Mouse (Mus musculus) embryo, embryonic 10 days (tissue): Measurements from ENCODE around the gene Izumo4.

Experiments used
- DNase-seq: peaks from one replicate; pipeline ENCODE4 v3.0.0-alpha.2; 2015; ENCODE audit warnings: low spot score

The Izumo4 gene

DNA sequence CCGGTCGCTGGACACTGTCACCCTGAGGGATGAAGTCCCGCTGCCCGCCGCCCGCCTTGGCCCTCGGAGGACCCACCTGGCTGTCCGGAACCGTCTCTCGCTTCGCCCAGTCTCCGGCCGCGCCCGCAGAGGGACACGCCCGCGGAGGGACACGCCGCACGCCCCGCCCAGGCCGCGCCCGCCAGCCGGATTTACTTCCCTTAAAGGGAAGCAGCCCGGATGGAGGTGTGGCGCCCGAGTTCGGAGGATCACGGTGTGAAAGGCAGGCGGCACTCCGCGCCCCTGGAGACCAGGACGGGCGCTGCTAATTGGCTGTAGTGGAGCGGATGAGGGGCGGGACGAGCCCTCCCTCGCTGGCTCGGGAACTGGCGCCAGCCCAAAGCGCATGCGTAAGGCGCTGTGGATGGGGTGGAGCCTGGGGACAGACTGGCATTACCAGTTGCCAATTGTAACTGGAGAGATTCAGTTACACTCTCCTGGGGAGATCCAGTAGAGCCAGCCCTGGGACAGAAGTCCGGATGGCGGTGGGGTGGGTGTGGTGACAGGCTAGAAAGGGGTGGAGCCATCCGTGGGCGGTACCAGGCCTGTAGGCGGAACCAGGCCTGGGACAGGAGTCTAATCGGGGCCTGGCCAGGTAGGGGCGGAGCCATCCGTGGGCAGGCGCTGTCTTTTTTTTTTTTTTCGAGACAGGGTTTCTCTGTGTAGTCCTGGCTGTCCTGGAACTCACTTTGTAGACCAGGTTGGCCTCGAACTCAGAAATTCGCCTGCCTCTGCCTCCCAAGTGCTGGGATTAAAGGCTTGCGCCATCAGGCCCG lies at the start of gene Izumo4, which contains the start of gene Mob3a:
TSS of gene Izumo4 (plus strand) at position 464 of the 815 bp plus-strand sequence.
TSS of gene Mob3a (minus strand) at position 257 of the 815 bp plus-strand sequence.
- DNase-seq = peak; percentile 99

DNA sequence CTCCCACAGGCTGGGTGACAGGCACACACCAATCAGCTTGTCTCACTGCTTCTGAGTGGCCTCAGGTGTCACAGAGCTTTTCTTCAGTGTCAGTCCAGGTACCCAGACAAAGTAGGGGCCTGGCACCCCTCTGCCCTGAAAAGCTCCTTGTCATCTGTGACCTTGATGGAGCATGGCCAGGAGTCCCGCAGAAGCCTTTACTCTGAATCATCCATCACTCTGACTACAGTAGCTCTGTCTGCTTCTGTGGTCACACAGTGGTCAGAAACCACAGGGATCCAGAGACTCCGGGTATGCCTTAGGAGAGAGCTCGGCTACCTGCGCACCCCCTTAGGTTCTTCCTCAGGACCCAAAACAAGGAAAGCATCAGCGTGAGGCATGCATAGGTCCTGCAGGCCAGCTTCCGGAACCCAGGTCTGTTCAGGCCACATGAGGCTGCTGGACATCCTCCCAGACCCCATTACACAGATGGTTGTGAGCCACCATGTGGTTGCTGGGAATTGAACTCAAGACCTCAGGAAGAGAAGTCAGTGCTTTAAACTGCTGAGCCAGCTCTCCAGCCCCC lies 48.7 kb upstream of the Izumo4 start:
- no peak for DNase-seq

DNA sequence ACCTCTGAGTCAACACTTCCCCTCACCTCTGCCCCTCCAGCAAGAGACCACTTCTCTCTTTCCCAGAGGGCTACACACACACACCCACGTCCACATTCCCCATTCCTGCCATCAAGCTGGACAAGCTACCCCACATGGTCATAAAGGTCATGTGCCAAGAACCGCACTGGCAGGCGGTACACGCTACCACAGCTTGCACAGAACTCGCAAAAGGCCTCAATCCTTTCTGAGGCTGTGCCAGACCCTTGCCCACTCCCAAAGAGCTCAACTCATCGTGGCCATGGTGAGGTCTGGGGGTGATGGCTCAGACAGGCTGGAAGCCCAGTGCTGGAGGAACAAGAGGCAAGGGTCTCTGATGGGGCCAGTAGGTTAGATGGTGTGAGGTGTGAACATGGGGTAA lies 47.1 kb upstream of the Izumo4 start:
- DNase-seq = no peak

DNA sequence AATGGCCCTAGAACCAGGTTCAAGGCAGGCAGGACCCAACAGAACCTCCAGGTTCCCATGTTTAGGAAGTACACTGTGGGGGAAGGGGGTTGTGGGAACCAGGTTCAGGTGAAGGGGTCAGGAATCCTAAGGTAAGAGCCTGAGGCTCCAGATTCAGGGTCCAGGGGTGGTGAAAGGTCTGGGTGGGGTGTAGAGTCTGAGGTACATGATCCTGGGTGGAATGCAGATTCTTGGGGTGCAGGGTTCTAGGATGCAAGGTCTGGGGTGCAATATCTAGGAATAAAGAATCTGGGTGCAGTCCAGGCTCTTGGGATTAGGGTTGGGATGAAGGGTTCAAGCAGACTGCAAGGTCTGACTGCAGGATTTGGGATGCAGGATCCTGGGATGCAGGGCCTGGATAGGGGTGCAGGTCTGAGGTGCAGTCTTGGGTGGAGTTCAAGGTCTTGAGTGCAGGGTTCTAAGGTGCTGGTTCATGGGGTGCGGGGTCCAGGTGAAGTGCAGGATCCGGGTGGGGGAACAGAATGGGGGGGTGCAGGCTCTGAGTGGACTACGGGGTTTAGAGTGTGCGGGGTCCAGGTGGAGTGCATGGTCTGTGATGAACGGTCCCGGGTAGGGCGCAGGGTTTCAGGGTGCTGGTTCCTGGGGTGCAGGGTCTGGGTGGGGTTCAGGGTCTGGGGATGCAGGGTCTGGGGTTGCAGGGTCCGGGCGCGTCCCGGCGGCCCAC lies 46.4 kb upstream of the Izumo4 start:
- no peak for DNase-seq

DNA sequence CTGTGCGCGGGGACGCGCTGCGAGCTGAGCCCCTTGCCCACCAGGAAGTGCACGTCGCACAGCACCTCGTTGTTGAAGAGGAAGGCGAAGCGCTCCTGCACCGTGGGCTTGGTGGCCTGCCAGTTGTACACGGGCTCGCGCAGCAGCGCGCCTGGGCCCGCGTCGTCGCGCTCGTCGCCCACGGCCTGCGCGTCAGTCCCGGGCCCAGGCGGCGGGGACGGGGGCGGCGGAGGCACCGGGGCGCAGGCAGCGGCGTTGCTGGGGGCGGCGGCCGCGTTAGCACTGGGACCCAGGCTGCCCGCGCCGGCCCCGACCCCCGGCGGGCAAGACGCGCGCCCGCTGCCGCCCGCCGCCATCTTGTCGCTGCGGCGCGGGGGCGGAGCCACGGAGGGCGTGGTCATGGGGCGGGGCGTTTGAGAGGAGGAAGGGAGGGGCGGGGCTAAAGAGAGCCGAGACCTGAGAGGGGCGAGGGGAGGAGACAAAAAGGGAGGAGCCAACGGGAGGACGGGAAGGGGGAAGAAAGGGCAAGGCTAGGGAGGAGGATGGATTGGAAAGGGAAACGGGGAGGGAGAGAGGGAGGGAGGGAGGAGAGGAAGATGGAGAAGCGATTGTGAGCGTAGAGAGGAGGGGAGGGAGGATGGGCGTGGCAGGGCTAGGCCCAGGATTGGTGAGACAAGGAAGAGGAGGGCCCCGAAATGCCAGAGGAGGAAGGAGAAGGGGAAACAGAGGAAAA lies 45.7 kb upstream of the Izumo4 start:
- DNase-seq = peak; percentile 98

DNA sequence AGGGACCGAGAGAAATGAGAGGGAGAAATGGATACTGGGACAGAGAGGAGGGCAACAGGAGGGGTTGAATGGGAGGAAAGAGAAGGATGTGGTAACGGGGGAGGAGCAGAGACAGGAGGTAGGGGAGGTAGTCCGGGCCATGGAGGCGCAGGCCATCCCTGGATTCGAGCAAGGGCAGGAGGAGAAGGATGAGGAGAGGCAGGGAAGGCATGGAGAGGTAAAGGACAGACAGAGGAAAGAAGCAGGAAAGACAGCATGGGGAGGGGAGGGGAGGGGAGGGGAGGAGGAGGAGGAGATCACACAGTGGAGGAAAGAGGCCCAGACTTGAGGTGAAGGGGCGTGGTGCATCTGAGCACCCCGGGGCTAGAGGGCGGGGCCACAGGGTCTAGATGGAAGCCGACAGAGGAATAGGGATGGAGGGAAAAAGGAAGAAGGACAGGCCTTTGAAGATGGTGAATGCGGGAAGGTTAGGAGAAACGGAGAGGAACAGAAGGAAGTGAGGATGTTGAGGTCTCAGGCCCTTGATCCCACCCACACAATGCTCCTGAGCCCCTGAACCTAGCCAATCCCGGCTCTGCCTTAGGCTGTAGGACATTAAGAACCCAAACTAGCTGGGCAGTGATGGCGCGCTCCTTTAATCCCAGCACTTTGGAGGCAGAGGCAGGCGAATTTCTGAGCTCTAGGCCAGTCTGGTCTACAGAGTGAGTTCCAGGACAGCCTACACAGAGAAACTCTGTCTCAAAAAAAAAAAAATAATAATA lies 44.9 kb upstream of the Izumo4 start, which contains the start of gene Btbd2:
TSS of gene Btbd2 (minus strand) at position 209 of the 761 bp plus-strand sequence.
- DNase-seq = no peak

DNA sequence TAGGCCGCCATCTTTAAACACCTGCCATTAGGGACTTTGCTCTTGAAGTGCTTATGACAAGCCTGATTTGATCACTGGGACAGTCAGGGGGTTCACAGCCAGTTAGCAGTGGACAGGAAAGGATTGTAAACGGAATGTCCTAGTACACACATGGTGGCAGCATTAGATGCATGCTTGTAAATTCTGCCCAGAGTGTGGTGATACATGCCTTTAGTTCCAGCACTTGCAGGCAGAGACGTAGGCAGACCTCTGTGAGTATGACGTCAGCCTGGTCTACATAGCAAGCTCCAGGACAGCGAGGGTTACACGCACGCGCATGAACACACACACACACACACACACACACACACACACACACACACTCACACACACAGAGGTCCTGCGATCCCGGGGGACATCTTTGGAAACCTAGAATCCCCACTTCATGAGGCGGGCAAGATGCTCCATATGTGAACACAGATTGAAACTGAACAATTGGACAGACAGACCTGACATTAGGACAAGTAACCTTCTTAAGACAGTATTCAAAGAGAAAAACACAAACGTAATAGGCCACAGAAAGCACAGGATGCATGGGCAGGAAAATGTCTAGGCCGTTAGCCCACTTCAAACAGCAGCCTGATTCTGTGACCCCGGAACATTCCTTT lies 43.7 kb upstream of the Izumo4 start:
- no peak for DNase-seq

DNA sequence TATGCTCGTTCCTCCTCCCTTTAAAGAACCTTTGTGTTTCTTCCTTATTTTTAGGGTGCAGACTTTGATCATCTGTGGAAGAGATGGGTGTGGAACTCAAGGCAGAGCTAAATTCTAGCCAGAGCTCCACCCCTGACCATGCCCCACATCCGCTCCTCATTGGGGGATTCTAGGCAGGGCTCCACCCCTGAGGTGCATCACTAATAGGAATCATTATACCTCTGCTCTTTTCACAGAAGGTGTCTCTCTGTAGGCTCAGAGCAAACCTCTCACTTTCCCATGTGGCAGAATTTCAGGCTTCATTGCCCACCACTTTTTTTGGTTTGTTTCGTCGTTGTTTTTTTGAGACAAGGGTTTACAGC lies 43.2 kb upstream of the Izumo4 start:
- DNase-seq = no peak

DNA sequence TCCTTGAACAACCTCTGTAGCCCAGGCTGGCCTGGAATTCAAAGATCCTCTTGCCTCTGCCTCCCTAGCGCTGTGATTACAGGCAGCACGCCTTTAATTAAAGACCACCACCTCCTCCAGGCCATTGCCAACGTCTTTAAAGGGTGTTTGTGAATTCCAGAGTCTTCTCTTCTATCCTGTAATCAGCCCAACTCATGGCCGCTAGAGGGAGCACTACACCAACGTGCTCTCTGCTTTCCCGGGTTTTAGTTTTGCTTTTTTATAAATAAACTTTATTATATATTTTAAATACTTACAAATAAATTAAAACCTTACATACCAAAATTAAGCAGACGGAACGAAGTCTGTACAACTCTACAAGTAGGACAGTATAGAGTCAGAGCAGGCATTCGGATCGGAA lies 42.8 kb upstream of the Izumo4 start:
- peak; percentile 86 for DNase-seq

DNA sequence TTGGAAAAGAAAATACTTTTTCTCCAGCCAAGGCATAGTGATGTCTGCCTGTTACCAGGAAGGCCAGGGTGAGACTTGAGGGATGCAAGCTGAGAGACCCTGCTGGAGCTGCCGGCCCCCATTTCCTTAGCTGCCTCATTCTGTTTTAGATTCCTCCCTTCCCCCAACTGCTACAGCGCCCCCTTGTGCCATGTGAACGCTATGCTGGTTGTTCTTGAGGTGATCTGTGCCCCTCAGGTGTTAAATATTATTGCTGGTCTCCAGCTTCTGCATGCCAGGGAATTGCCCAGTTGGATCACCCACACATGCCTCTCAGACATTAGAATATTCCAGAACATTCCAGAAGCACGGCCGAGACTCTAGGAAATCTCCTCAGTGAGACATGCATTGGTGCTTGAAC lies 40.8 kb upstream of the Izumo4 start:
- peak; percentile 69 for DNase-seq

DNA sequence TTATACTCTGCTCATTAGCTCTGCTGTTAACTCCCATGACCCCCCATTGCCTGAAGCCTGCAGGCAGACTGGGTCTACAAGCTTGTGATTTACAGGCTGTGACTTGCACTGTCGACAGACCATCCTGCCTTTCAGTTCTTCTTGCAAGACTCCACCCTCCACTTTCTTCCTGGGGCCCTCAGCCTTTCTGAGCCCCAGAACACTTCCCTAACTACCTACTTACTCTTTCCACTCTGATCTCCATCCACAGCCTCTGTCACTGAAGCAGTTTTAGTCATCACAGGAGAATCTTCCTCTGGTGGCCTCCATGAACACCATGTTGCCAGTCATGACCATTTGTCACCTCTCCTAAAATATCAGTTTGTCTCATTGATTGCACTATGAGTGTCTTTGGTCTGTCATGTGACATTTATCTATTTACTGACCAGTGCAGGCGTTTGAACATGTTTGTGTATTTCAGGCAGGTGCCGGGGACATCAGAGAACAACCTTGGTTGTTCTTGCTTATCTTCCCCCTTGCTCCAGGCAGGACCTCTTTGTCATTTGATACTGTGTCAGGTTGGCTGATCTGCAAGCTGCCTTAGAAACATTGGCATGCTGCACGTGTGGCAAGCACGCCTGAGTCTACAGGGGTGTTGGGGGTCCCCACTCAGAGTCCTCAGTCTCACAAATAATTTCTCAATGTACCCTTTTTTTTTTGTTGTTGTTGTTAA lies 38.3 kb upstream of the Izumo4 start:
- no peak for DNase-seq

DNA sequence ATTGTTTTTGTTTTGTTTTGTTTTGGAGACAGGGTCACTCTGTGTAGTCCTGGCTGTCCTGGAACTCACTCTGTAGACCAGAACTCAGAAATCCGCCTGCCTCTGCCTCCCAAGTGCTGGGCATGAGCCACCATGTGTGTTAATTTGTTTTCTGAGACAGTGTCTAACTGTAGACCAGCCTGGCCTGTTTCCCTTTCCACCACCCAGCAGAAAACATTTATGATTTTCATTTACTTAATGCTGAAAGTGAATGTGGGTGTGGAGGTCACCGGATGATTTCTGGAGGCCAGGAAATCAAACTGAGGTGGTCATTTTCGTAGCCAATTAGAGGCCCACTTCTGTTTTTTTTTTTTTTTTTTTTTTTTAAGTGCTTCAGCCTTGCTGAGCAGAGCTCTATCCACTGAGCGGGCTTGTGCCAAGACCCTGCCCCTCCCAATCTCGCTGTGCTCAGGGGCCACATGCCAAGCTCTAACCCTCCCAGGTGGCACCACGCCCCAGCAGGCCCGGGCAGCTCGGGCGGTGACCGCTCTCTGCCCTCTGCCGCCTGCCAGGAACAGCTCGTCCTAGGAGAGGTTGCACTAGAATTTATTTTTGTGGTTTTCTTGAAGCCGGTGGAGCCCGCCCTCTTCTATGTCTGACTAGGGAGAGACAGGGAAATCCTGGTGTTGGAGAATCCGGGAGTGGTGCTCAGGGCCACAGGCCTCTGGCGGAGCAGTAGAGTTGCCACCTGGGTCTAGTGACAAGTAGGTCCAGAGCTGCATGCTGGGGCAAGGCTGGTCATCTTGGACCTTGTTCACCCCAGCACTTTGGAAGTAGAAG lies 37.6 kb upstream of the Izumo4 start:
- DNase-seq = peak; percentile 44

DNA sequence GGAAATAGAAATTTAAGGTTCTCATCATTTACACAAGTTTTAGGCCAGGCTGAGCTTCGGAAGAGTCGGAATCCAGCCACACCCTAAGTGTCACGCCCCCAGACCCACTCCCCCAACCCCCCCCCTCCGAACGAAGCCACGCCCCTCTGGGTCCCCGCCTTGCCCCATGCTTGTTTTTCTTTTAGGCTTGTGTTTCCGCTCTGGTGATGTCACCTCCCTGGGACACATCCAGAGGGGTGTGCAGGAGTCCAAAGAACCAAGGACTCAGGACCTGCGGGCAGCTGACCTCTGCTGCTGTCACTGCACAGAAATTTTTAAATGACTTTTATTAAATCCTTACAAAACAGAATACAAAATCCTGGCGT lies 37.0 kb upstream of the Izumo4 start:
- DNase-seq = peak; percentile 52

DNA sequence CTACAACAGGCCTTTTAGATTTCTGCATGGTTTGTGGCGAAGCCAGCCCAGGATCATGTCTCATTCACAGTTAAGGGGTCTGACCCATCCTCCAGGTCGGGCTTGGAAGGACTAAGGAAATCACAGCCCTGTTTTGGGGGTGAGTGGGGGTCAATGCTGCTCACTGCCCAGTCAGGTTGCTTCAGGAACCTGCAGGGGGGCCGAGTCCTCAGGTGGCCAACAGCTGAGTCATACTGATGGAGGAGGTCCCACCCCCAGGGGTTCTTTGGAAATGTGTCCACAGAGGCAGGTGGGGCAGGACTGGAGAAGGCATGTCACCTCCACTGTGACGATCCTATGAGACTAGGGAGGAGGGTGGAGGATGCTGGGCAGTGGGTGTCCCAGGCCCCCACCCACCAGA lies 36.5 kb upstream of the Izumo4 start:
- no peak for DNase-seq

DNA sequence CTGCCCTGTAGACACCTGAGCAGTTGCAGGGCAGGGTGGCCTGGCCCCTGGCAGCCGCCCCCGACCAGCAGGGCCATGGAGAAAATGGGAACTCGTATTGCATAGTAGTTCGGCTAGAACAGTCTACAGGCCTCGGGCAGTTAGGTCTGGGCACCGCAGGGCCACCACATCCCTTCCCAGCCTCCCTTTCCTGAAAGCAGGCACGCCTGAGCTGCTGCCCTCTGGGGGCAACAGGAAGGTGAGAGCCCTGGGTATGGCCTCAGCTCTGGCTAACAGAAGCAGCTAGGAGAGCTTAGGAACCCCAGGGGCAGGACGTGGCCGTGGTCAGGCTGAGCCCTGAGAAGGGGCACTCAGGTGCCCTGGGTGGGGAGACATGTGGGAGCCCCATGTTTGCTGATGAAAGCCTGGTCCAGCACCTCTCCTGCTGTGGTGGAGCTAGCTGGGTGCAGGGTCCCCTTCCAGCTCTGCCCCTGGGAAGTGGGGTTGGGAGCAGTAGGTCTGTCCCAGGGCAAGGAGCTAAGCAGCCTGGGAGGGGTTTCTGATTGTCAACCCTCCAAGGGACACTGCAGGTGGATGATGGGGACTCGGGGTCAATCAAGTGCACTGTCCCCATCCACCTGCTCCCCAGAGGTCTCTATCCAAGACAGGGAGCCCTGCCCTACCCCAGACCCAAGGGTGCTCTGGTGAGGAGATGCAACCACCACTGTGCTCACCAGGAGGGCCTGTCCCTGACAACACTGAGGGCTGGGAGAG lies 35.8 kb upstream of the Izumo4 start:
- DNase-seq = no peak

DNA sequence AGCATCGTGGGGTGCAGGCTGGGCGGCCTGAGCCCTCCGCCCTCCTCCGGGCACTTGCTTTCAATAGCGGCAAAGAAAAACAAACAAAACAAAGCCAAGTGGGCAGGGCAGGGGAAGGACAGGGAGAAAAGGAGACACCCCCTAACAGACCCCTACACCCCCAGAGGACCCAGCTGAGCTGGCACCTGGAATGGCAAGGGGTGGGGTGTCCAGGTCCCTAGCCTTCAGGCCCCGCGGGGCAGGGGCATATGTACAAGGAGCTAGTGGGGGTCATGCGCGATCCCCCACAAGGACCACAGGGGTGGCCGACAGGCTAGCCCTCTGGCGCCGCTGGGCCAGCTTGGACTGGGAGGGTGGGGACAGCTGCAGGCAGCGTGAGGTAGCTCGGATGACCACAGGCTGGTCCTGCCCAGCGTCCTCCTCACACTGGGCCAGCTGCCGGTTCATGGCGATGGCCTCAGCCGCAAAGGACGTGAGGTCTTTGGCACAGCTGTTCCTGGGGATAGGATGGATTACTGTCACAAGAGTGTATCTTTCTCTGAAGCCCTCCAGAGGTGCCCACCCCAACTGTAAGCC lies 35.1 kb upstream of the Izumo4 start:
- no peak for DNase-seq

DNA sequence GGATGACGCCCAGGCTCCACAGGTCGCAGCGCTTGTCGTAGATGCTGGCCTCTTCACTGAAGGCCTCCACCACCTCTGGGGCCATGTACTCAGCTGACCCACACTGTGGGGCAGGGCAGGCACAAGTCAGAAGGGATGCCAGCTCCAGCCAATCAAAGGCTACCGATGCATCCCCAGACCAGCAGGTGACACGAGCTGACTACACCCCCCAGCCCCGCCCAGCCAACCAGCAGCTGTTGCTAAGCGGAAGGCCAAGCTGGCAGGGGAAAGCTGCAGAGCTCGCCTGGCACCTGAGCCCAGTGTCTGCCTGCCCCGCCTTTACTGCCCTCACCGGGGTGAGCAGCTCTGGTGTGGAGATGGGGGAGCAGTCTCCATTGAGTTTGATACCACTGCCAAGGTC lies 33.4 kb upstream of the Izumo4 start:
- DNase-seq = no peak

DNA sequence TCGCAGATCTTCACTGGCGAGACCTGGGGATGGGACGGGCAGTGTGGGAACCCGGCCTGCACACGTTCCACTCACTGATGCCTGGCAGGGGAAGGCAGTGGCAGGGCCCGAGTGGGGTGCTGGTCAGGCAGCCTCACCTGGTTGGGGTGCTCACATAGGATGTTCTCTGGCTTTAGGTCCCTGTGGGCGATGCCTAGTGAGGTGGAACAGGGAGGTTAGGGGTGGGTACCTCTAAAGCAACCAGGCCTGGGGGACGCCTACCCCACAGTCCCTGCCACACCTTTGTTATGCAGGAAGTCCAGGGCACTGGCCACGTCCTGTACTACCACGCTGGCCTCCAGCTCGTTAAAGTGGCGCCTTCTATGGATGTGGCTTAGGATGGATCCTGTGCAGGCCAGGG lies 33.0 kb upstream of the Izumo4 start:
- DNase-seq = no peak
